Mouse (Mus musculus) testis, adult 2 months (tissue): ENCODE measurements around the gene Gps1.

Experiments used
- CTCF ChIP-seq: fragments of 200-500 bp; IDR thresholded peaks from 2 replicates; pipeline ENCODE4 v1.5.1; 2012; ENCODE audit warnings: low read depth, mild to moderate bottlenecking, inconsistent platforms, low read length, moderate library complexity; ENCODE audit not compliant: control insufficient read depth, insufficient read depth, insufficient replicate concordance
- POLR2A ChIP-seq: fragments of 200-500 bp; IDR thresholded peaks from 2 replicates; pipeline ENCODE4 v1.6.1; 2012; ENCODE audit warnings: low read depth, mild to moderate bottlenecking, inconsistent platforms, low read length, moderate library complexity; ENCODE audit not compliant: control insufficient read depth

- TF ChIP-seq POLR2A (no peak), CTCF (no peak)
Observed at GRCm38 (mm10) chr11:120833555-120834280, 49.6 kb downstream of the Gps1 start.
